Mouse (Mus musculus): ENCODE results near the gene Agps. TPM values are rescaled to one million over a fixed set of nuclear protein-coding genes. Genes with fewer than 3 reads are reported as not detected.

Gene Agps
- polyA plus RNA-seq, 1 experiment from 2014 or later = 30.0 TPM

DNA sequence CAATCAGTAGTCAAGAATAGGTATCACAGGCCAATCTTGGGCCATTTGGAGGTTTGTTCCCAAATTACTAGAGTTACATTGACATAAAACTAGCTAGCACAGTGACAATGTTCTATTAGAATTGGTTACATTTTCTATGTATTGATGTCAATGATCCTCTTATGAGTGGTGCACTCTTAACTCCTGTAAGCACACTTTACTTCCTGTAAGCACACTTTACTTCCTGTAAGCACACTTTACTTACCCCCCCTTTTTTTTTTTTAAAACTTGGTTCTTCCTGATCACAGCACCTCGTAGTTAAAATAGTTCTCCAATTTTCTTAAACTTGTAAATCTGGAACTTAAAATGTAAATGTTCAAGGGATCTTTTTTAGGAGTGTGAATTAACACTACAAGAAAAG lies 75.2 kb downstream of the Agps start:
- Histone ChIP-seq H3K27ac (replicated peaks in 1 of 2; ENCODE audit: control insufficient read depth in 1 of 2, insufficient read depth in 1 of 2, low read depth in 2 of 2, low read length in 2 of 2) (no peak overlapping the region), H3K27me3 (ENCODE audit: control insufficient read depth, insufficient read depth, low read length) (no peaks in the 10 kb centered on the region), H3K4me1 (ENCODE audit: control insufficient read depth in 2 of 2, insufficient read depth in 2 of 2, low read length in 2 of 2) (no peaks in the 10 kb centered on the region), H3K4me2 (ENCODE audit: low read length) (no peak overlapping the region), H3K9me3 (ENCODE audit: control insufficient read depth, low read length) (no peaks in the 10 kb centered on the region), H3K4me3 (ENCODE audit: control insufficient read depth in 1 of 2, insufficient read depth in 1 of 2, low read depth in 1 of 2, low read length in 2 of 2) (no peak overlapping the region), H3K9ac (ENCODE audit: low read length) (no peak overlapping the region), H3K36me3 (ENCODE audit: control insufficient read depth, insufficient read depth, low read length) (peaks cover 69% of the 10 kb centered on the region)
- no peak for ATAC-seq (ENCODE audit: insufficient number of reproducible peaks, insufficient read depth, low FRiP score, low read depth)
- WGBS = 85% methylated on average over 1 of the region's 1 CpGs

DNA sequence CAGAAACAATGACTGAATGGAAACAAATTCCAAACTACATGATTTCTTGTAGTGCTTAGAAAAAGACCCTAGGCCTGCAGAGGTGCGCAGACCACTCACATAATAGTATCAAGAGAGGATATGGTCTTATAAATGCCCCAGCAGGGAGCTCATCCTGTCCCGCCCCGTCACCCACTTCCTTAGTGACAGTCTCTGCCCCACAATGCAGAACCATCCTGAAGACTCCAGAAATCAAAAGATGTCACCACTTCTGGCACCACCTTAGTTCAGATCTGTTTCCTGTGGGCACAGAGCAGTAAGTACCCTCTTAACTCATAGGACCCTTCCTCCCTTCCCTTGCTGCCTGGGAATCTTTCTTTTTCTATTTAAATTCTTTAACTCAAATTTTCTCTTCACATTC lies 83.1 kb downstream of the Agps start:
- Histone ChIP-seq H3K27ac (replicated peaks in 1 of 2; ENCODE audit: control insufficient read depth in 1 of 2, insufficient read depth in 1 of 2, low read depth in 2 of 2, low read length in 2 of 2) (no peak overlapping the region), H3K4me1 (ENCODE audit: control insufficient read depth in 2 of 2, insufficient read depth in 2 of 2, low read length in 2 of 2) (0 out of 4 replicates have a peak, but pooled peaks cover 0 to 4% of the 10 kb centered on the region in 2 experiments), H3K36me3 (ENCODE audit: control insufficient read depth, insufficient read depth, low read length) (peaks cover 43% of the 10 kb centered on the region), H3K4me2 (ENCODE audit: low read length) (no peak overlapping the region), H3K4me3 (ENCODE audit: control insufficient read depth in 1 of 2, insufficient read depth in 1 of 2, low read depth in 1 of 2, low read length in 2 of 2) (no peak overlapping the region), H3K9me3 (ENCODE audit: control insufficient read depth, low read length) (no peaks in the 10 kb centered on the region), H3K9ac (ENCODE audit: low read length) (no peak overlapping the region), H3K27me3 (ENCODE audit: control insufficient read depth, insufficient read depth, low read length) (no peaks in the 10 kb centered on the region)
- ATAC-seq (ENCODE audit: insufficient number of reproducible peaks, insufficient read depth, low FRiP score, low read depth) = no peak
- WGBS = 89% methylated on average over 3 of the region's 3 CpGs

DNA sequence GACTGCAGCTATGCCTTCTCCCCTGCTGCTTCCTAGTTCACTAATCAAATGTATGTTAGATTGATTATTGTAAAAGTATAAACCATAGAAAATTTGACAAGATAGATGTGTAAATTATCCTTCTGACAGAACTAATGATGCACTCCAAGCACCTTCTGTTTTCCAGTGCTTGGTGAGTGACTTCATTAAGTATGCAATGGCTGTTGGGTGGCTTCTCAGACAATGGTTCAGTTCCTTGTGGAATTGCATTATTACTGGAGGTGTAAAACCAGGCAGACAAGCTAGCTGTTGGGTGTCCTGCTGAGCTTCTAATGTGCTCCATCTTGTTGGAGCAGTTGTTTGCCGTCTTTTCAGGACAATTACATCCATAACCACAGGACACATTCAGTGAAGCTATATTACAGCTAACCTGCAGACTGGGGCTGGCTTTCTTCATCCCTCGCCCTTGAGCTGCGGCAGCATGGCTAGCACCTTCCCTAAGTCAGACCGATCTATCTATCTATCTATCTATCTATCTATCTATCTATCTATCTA lies 91.9 kb downstream of the Agps start:
- Histone ChIP-seq H3K4me2 (ENCODE audit: low read length) (no peak overlapping the region), H3K27ac (replicated peaks in 1 of 2; ENCODE audit: control insufficient read depth in 1 of 2, insufficient read depth in 1 of 2, low read depth in 2 of 2, low read length in 2 of 2) (no peak overlapping the region), H3K4me1 (ENCODE audit: control insufficient read depth in 2 of 2, insufficient read depth in 2 of 2, low read length in 2 of 2) (no peaks in the 10 kb centered on the region), H3K4me3 (ENCODE audit: control insufficient read depth in 1 of 2, insufficient read depth in 1 of 2, low read depth in 1 of 2, low read length in 2 of 2) (no peak overlapping the region), H3K36me3 (ENCODE audit: control insufficient read depth, insufficient read depth, low read length) (peaks cover 30% of the 10 kb centered on the region), H3K27me3 (ENCODE audit: control insufficient read depth, insufficient read depth, low read length) (no peaks in the 10 kb centered on the region), H3K9ac (ENCODE audit: low read length) (no peak overlapping the region), H3K9me3 (ENCODE audit: control insufficient read depth, low read length) (no peaks in the 10 kb centered on the region)
- 91% methylated on average over 4 of the region's 4 CpGs for WGBS
- no peak for ATAC-seq (ENCODE audit: insufficient number of reproducible peaks, insufficient read depth, low FRiP score, low read depth)

DNA sequence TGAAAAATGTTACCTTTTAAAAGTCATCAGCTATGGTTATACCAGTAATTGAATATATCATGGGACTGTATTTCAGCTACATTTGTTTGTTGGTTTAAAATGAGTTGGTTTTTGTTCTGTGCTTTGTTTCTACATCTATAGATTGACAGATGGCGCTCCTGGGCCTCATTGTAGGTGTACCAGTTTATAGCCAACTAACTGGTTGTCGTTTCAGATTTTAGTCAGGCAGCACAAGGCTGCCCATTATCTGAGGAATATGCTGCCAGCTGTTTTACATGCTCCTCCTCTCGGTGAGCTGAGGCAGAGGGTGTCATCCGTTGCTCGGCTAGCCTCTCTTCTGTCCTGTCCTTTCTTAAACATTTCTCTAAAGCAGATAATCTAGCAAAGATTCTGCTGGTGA lies 94.1 kb downstream of the Agps start:
- H3K27ac ChIP-seq (replicated peaks in 1 of 2; ENCODE audit: control insufficient read depth in 1 of 2, insufficient read depth in 1 of 2, low read depth in 2 of 2, low read length in 2 of 2) = no peak overlapping the region
- H3K27me3 ChIP-seq (ENCODE audit: control insufficient read depth, insufficient read depth, low read length) = no peaks in the 10 kb centered on the region
- no peak overlapping the region for H3K4me2 ChIP-seq (ENCODE audit: low read length)
- WGBS = 80% methylated on average over 5 of the region's 5 CpGs
- H3K4me1 ChIP-seq (ENCODE audit: control insufficient read depth in 2 of 2, insufficient read depth in 2 of 2, low read length in 2 of 2) = no peaks in the 10 kb centered on the region
- no peak overlapping the region for H3K9ac ChIP-seq (ENCODE audit: low read length)
- peaks cover 41% of the 10 kb centered on the region for H3K36me3 ChIP-seq (ENCODE audit: control insufficient read depth, insufficient read depth, low read length)
- ATAC-seq (ENCODE audit: insufficient number of reproducible peaks, insufficient read depth, low FRiP score, low read depth) = no peak
- no peak overlapping the region for H3K4me3 ChIP-seq (ENCODE audit: control insufficient read depth in 1 of 2, insufficient read depth in 1 of 2, low read depth in 1 of 2, low read length in 2 of 2)
- H3K9me3 ChIP-seq (ENCODE audit: control insufficient read depth, low read length) = no peaks in the 10 kb centered on the region

DNA sequence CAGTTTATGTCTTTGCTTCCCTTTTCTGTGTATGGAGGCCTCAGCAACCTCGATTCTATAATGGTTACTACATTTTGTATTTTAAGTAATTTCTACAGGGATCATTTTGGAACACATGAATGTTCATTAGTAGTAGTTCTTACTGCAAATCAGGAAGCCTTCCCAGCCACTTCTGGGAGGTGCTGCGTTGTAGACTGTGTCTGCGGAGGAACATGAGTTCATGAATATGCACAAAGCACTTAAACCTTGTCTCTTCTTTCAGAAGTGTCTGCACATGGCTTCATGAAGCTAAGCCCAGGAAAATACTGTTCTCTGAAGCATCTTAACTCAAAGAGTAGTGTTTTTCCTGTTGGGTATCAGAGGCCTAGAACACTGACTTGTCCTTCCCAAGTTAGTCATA lies 96.0 kb downstream of the Agps start:
- Histone ChIP-seq H3K27ac (replicated peaks in 1 of 2; ENCODE audit: control insufficient read depth in 1 of 2, insufficient read depth in 1 of 2, low read depth in 2 of 2, low read length in 2 of 2) (no peak overlapping the region), H3K9me3 (ENCODE audit: control insufficient read depth, low read length) (no peaks in the 10 kb centered on the region), H3K9ac (ENCODE audit: low read length) (no peak overlapping the region), H3K4me3 (ENCODE audit: control insufficient read depth in 1 of 2, insufficient read depth in 1 of 2, low read depth in 1 of 2, low read length in 2 of 2) (no peak overlapping the region), H3K4me1 (ENCODE audit: control insufficient read depth in 2 of 2, insufficient read depth in 2 of 2, low read length in 2 of 2) (peaks cover 0 to under 1% of the 10 kb centered on the region in 2 experiments; a peak in 1 of 4 replicates), H3K4me2 (ENCODE audit: low read length) (no peak overlapping the region), H3K27me3 (ENCODE audit: control insufficient read depth, insufficient read depth, low read length) (no peaks in the 10 kb centered on the region), H3K36me3 (ENCODE audit: control insufficient read depth, insufficient read depth, low read length) (peaks cover 37% of the 10 kb centered on the region)
- 91% methylated on average over 3 of the region's 3 CpGs for WGBS
- ATAC-seq (ENCODE audit: insufficient number of reproducible peaks, insufficient read depth, low FRiP score, low read depth) = no peak

DNA sequence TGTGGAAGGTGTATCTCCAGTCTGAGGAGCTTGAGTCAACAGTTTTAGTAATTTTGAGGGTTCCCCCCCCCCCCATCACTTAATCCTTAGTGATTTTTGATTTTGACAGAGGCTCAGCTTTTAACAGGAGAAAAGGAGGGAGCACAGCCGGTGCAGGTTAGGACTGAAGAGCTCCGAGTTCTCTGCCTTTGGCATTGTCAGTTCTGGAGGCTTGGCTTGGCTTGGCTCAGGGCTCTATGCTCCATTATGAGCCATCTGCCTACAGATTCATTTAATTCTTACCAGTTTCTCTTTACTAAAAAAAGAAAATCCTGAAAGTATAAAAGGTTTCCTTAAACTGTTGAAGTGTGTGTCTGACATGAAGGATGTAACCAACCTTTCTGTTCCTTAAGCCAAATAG lies 97.2 kb downstream of the Agps start:
- Histone ChIP-seq H3K27me3 (ENCODE audit: control insufficient read depth, insufficient read depth, low read length) (no peaks in the 10 kb centered on the region), H3K4me3 (ENCODE audit: control insufficient read depth in 1 of 2, insufficient read depth in 1 of 2, low read depth in 1 of 2, low read length in 2 of 2) (no peak overlapping the region), H3K4me2 (ENCODE audit: low read length) (no peak overlapping the region), H3K36me3 (ENCODE audit: control insufficient read depth, insufficient read depth, low read length) (peaks cover 37% of the 10 kb centered on the region), H3K4me1 (ENCODE audit: control insufficient read depth in 2 of 2, insufficient read depth in 2 of 2, low read length in 2 of 2) (peaks cover 0 to 12% of the 10 kb centered on the region in 2 experiments; a peak in 2 of 4 replicates), H3K9ac (ENCODE audit: low read length) (no peak overlapping the region), H3K27ac (replicated peaks in 1 of 2; ENCODE audit: control insufficient read depth in 1 of 2, insufficient read depth in 1 of 2, low read depth in 2 of 2, low read length in 2 of 2) (no peak overlapping the region), H3K9me3 (ENCODE audit: control insufficient read depth, low read length) (no peaks in the 10 kb centered on the region)
- WGBS = 100% methylated on average over 2 of the region's 2 CpGs
- no peak for ATAC-seq (ENCODE audit: insufficient number of reproducible peaks, insufficient read depth, low FRiP score, low read depth)

DNA sequence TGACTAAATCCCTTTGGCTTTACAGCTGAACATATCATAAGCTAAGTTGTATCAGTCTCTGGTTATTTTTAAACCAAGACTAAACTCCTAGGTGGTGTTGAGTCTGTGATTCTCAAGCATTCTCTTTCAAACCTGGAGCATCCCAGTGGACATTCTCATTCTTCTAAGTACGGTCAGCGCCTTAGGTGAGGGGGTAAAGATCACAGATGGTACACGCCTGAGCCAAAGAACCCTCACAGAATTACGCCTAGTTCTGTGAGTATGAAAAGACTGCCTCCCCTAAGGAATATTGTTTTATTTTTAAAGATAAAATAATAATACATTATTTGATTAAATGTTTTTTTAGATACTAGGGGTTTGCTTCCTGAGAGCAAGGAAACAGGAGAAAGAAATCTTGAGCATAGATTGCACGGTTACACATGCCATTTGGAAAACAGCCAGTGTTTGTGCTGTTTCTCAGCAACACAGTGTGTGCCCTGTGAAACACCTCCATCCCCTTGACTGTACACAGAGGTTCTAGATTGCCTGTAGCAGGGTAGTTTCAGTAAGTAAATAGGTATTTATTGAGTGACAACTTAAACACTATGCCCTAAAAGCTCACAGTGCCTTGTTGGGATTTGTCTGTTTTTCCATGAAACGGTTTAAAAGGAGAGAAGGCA lies 97.9 kb downstream of the Agps start:
- Histone ChIP-seq H3K4me1 (ENCODE audit: control insufficient read depth in 2 of 2, insufficient read depth in 2 of 2, low read length in 2 of 2) (peaks cover 0 to 16% of the 10 kb centered on the region in 2 experiments; a peak in 2 of 4 replicates), H3K27ac (replicated peaks in 1 of 2; ENCODE audit: control insufficient read depth in 1 of 2, insufficient read depth in 1 of 2, low read depth in 2 of 2, low read length in 2 of 2) (no peak overlapping the region), H3K27me3 (ENCODE audit: control insufficient read depth, insufficient read depth, low read length) (no peaks in the 10 kb centered on the region), H3K4me3 (ENCODE audit: control insufficient read depth in 1 of 2, insufficient read depth in 1 of 2, low read depth in 1 of 2, low read length in 2 of 2) (no peak overlapping the region), H3K9ac (ENCODE audit: low read length) (no peak overlapping the region), H3K36me3 (ENCODE audit: control insufficient read depth, insufficient read depth, low read length) (peaks cover 37% of the 10 kb centered on the region), H3K4me2 (ENCODE audit: low read length) (no peak overlapping the region), H3K9me3 (ENCODE audit: control insufficient read depth, low read length) (no peaks in the 10 kb centered on the region)
- no peak for ATAC-seq (ENCODE audit: insufficient number of reproducible peaks, insufficient read depth, low FRiP score, low read depth)
- 87% methylated on average over 6 of the region's 6 CpGs for WGBS

DNA sequence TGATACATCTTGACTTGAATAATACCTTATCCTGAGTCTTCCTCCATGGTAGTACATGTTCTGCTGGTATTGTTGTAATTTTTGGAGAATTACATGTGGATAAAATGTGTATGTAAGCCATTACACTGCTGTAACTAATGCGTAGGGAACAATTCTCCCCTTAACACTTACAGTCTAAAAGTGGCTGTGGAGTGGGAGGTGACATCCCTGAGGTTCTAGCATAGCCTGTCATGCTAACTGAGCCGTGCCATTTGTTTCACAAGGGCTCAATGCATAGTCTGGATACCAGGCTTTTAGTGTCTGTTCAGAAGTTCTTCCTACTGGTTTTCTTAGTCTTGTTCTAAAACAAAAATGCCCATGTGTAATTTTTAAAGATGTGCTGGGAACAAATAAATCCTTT lies 99.0 kb downstream of the Agps start:
- Histone ChIP-seq H3K36me3 (ENCODE audit: control insufficient read depth, insufficient read depth, low read length) (peaks cover 31% of the 10 kb centered on the region), H3K9me3 (ENCODE audit: control insufficient read depth, low read length) (no peaks in the 10 kb centered on the region), H3K27me3 (ENCODE audit: control insufficient read depth, insufficient read depth, low read length) (no peaks in the 10 kb centered on the region), H3K4me1 (ENCODE audit: control insufficient read depth in 2 of 2, insufficient read depth in 2 of 2, low read length in 2 of 2) (peaks cover 0 to 16% of the 10 kb centered on the region in 2 experiments; a peak in 2 of 4 replicates), H3K4me3 (ENCODE audit: control insufficient read depth in 1 of 2, insufficient read depth in 1 of 2, low read depth in 1 of 2, low read length in 2 of 2) (no peak overlapping the region), H3K4me2 (ENCODE audit: low read length) (no peak overlapping the region), H3K27ac (replicated peaks in 1 of 2; ENCODE audit: control insufficient read depth in 1 of 2, insufficient read depth in 1 of 2, low read depth in 2 of 2, low read length in 2 of 2) (no peak overlapping the region), H3K9ac (ENCODE audit: low read length) (no peak overlapping the region)
- no peak for ATAC-seq (ENCODE audit: insufficient number of reproducible peaks, insufficient read depth, low FRiP score, low read depth)
- 78% methylated on average over 2 of the region's 2 CpGs for WGBS

Data from heart, embryonic 14.5 days (tissue).